Mouse (Mus musculus) urinary bladder, postnatal 4 days (tissue): Measurements from ENCODE around the gene Gal3st2.
A peak's percentile ranks its signal among the peaks of the same experiment; 100 is the strongest.
"Not testable (repeated sequence)": the region's sequence is repeated elsewhere in the genome, so short reads cannot be mapped to it uniquely, and the experiment has no call there.

Experiments
- DNase-seq, 2 experiments: peaks; one replicate each; pipeline ENCODE4 v3.0.0; 2021 to 2022; ENCODE audit warnings: low spot score in 2 of 2

The Gal3st2 gene

GRCm38 (mm10) chr1:93861048-93861447 is at the start of gene Gal3st2:
TSS of gene Gal3st2 (plus strand) at chr1:93861306.
- not testable (repeated sequence) for DNase-seq

GRCm38 (mm10) chr1:93811495-93812039 is 49.5 kb upstream of the Gal3st2 start:
- DNase-seq, result no peak

- no peak for DNase-seq
Measured at GRCm38 (mm10) chr1:93817823-93818532, 43.1 kb upstream of the Gal3st2 start.

GRCm38 (mm10) chr1:93818722-93819121 is 42.4 kb upstream of the Gal3st2 start:
- DNase-seq, result no peak

GRCm38 (mm10) chr1:93823796-93824495 is 37.2 kb upstream of the Gal3st2 start:
- no peak for DNase-seq

- DNase-seq, result no peak
Measured at GRCm38 (mm10) chr1:93824609-93825008, 36.5 kb upstream of the Gal3st2 start, which contains the start of gene D2hgdh. TSS of gene D2hgdh (plus strand) at chr1:93824909.

GRCm38 (mm10) chr1:93825105-93825674 is 35.9 kb upstream of the Gal3st2 start:
- peak; percentile 90 to 91 for DNase-seq

GRCm38 (mm10) chr1:93825771-93826539 is 35.2 kb upstream of the Gal3st2 start:
- no peak for DNase-seq

- no peak for DNase-seq
Measured at GRCm38 (mm10) chr1:93826540-93826835, 34.6 kb upstream of the Gal3st2 start.

GRCm38 (mm10) chr1:93832754-93833360 is 28.2 kb upstream of the Gal3st2 start:
- DNase-seq, result not testable (repeated sequence)

- DNase-seq, result peak in 1 of 2 experiments; percentile 58
Measured at GRCm38 (mm10) chr1:93834671-93835150, 26.4 kb upstream of the Gal3st2 start.

- no peak for DNase-seq
Measured at GRCm38 (mm10) chr1:93835211-93835610, 25.9 kb upstream of the Gal3st2 start.

- no peak for DNase-seq
Measured at GRCm38 (mm10) chr1:93835876-93836531, 25.1 kb upstream of the Gal3st2 start.

- DNase-seq, result no peak
Measured at GRCm38 (mm10) chr1:93836532-93836913, 24.6 kb upstream of the Gal3st2 start.

- DNase-seq, result no peak
Measured at GRCm38 (mm10) chr1:93837335-93837734, 23.8 kb upstream of the Gal3st2 start.

GRCm38 (mm10) chr1:93838569-93838968 is 22.5 kb upstream of the Gal3st2 start:
- DNase-seq, result not testable (repeated sequence)

- DNase-seq, result not testable (repeated sequence)
Measured at GRCm38 (mm10) chr1:93845766-93846366, 15.2 kb upstream of the Gal3st2 start.

- not testable (repeated sequence) for DNase-seq
Measured at GRCm38 (mm10) chr1:93855790-93856189, 5.3 kb upstream of the Gal3st2 start.

GRCm38 (mm10) chr1:93857370-93857769 is 3.7 kb upstream of the Gal3st2 start:
- no peak for DNase-seq

- DNase-seq, result no peak
Measured at GRCm38 (mm10) chr1:93857991-93858390, 3.1 kb upstream of the Gal3st2 start.
